Mouse (Mus musculus) forebrain, embryonic 10.5 days (tissue): ENCODE results near the gene Gcc2. TPM values are rescaled to one million over a fixed set of nuclear protein-coding genes. Genes with fewer than 3 reads are reported as not detected.
A peak's percentile ranks its signal among the peaks of the same experiment; 100 is the strongest.
"Not testable (repeated sequence)": the region's sequence is repeated elsewhere in the genome, so short reads cannot be mapped to it uniquely, and the experiment has no call there.

Experiments
- DNase-seq: peaks from one replicate; pipeline ENCODE4 v3.0.0-alpha.2; 2017; ENCODE audit warnings: low spot score; ENCODE audit errors: extremely low spot score
- H3K27ac ChIP-seq: fragments of 300-500 bp; sonication (generic); 2 replicates; pipeline ENCODE4 v1.5.1; 2016; ENCODE audit warnings: mild to moderate bottlenecking
- H3K27me3 ChIP-seq: fragments of 300-500 bp; sonication (generic); 2 replicates; pipeline ENCODE4 v1.6.1; 2016; ENCODE audit warnings: mild to moderate bottlenecking; ENCODE audit not compliant: poor library complexity, severe bottlenecking
- H3K36me3 ChIP-seq: fragments of 300-500 bp; sonication (generic); replicated peaks from 2 replicates; pipeline ENCODE4 v1.6.1; 2016; ENCODE audit warnings: mild to moderate bottlenecking, moderate library complexity
- H3K4me1 ChIP-seq: fragments of 300-500 bp; sonication (generic); 2 replicates; pipeline ENCODE4 v1.6.1; 2016
- H3K4me3 ChIP-seq: fragments of 300-500 bp; sonication (generic); 2 replicates; pipeline ENCODE4 v1.5.1; 2016; ENCODE audit warnings: mild to moderate bottlenecking, moderate library complexity
- H3K9me3 ChIP-seq: fragments of 300-500 bp; sonication (generic); 2 replicates; pipeline ENCODE4 v1.6.1; 2016; ENCODE audit warnings: mild to moderate bottlenecking, moderate library complexity
- WGBS: fragments of 180-500 bp; shearing (Covaris S2); methylation state at CpG from one replicate; pipeline ENCODE4 v1.1.7; 2016; 5-methylcytosine and 5-hydroxymethylcytosine counted together
- polyA plus RNA-seq: library from polyadenylated mRNA; unstranded; fragments of >200 nt; fragmentation: Nextera tagmentation; extraction: Ambion mirVana; gene quantifications from 2 replicates; pipeline ENCODE4 v1.2.1, GENCODE M21; 2016

The Gcc2 gene
- polyA plus RNA-seq, 1 experiment from 2014 or later = 52.5 TPM

DNA sequence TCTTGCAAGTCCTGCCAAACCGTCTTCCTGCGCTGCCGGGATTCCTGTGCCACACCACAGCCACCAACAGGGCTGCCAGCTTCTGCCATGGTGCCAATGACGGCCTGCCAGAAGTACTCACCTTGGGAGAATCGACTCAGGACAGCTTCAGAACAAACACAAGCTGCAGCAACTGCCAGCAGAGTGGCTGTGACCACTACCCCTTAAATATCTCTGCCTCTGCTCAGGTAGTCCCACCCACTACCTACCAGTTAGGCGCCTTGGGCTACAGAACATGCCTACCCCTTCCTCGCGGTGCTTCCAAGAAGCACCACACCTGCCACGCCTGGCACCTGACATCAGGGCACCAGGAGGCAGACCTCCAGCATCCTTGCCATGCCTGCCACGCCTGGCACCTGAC is 18.7 kb upstream of the Gcc2 start, which contains the start of gene Gm4981:
Gene Gm4981, minus strand, starts transcription at position 89 of the 400 bp plus-strand sequence.
- 89% methylated on average over 10 of the region's 10 CpGs for WGBS
- H3K36me3 ChIP-seq = no peaks in the 10 kb centered on the region
- peaks cover 52% of the 10 kb centered on the region for H3K9me3 ChIP-seq
- no peak for DNase-seq
- no peaks in the 10 kb centered on the region for H3K4me1 ChIP-seq
- no peak within 1 kb of the TSS for H3K27ac ChIP-seq
- no peaks in the 10 kb centered on the region for H3K27me3 ChIP-seq
- no peak within 1 kb of the TSS for H3K4me3 ChIP-seq

DNA sequence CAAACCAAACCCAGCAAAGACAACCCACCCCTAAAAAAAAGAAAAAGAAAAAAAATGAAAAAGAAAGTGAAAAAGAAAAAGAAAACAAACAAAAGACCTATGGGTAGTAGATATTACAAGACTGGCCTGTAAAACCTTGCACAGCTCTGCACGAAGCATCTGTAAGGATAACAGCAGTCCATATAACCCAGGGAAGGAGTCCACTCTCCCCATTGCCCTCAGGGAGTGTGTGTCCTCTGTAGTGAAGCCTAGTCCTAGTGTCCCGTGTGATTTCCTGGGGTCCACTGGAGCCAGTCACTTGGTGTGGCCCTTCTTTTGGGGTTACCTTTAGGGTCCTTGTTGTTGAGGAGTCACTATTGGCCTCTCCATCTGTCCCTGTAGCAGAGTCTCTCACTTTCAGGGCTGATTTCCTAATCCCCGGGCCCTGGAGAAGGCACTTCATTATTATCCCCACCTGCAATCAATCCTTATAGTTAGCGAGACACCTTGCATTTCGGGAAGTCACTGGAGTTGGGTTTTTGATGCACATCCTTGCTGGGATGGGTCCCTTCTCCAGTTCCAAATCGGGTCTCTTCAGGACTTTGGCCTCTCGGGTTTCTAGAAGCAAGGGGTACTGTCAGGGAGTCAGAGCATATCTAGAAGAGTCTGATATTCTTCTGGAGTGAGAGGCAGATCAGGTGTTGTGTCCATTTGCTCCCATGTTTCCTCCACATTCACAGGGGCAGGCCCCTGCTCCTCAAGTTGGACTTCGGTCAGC is 16.1 kb upstream of the Gcc2 start:
- H3K4me3 ChIP-seq, H3K4me1 ChIP-seq, H3K27ac ChIP-seq, H3K27me3 ChIP-seq, H3K36me3 ChIP-seq: not testable (repeated sequence)
- peak; percentile 55 for DNase-seq
- 88% methylated on average over 8 of the region's 8 CpGs for WGBS
- peaks cover 38% of the 10 kb centered on the region for H3K9me3 ChIP-seq

DNA sequence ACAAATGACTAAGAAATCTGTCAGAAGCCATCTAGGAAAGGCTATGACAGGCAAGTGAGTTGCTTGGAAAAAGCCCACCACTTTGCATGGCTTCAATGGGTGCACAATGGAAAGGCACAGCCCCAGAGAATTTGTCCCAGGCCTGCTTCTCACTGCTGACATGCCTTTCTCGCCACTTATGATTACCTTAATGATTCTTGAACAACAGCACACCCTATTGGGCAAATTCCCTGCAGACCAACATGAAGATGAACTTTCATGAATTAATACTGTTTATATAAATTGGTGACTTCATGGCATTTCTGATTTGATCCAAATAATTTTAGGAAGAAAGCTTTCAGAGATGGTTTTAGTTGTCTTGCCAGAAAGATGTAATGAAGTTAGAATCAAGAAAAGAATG is 5.8 kb upstream of the Gcc2 start:
- WGBS = 33% methylated on average over 1 of the region's 1 CpGs
- H3K4me1 ChIP-seq = peaks cover 1% of the 10 kb centered on the region
- no peak overlapping the region for H3K27ac ChIP-seq
- H3K36me3 ChIP-seq = no peaks in the 10 kb centered on the region
- no peaks in the 10 kb centered on the region for H3K27me3 ChIP-seq
- no peak overlapping the region for H3K4me3 ChIP-seq
- DNase-seq = no peak
- no peaks in the 10 kb centered on the region for H3K9me3 ChIP-seq

DNA sequence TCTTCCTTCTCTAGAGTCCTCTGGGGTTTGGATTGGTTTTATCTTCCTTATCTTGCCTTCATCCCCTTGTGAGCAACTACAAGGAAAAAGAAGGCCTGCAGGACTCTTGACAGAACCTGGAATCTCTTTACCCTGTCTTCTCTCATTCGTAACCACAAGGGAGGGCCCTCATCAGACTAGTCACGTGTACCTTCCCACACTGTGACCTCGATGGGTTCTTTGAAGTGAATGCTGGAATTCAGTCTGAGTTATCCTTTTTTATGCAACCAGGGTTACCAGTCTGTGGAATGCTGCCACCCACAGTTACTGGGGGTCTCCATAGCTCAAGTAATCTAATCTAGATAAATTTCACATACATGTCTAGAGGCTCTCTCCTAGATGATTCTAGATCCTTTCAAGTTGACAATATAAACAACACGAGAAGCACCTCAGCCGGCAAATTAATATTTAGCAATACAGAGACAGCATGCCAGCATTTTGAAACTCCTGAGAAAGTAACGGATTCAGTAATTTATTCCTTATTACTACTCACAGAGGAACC is 592 bp upstream of the Gcc2 start:
- Histone ChIP-seq H3K27me3 (no peaks in the 10 kb centered on the region), H3K36me3 (peaks cover 18% of the 10 kb centered on the region), H3K4me3 (peak overlapping the region; percentile 89), H3K27ac (peak overlapping the region; percentile 92; the same call in 1 of the 2 replicates), H3K4me1 (peaks cover 14% of the 10 kb centered on the region), H3K9me3 (no peaks in the 10 kb centered on the region)
- 50% methylated on average over 6 of the region's 6 CpGs for WGBS
- no peak for DNase-seq

DNA sequence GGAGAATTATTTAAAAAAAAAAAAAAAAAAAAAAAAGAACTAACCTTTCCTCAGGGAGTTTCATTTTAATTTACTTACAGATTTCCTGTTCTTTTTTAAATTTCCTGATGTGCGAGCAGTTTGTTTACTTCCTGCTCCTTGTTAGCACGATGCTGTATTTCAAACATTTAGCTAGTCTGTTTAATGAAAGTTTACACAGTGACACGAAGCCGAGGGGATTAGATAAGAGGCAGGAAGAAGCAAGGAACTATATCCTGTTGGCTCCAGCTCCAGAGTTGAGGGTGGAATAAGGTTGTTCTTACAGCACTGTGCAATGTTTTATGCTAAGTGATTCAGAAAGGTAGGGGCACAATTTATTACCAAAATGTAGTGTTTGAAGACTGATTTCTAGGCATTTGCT is 657 bp downstream of the Gcc2 start:
- DNase-seq = no peak
- WGBS = 20% methylated on average over 4 of the region's 4 CpGs

DNA sequence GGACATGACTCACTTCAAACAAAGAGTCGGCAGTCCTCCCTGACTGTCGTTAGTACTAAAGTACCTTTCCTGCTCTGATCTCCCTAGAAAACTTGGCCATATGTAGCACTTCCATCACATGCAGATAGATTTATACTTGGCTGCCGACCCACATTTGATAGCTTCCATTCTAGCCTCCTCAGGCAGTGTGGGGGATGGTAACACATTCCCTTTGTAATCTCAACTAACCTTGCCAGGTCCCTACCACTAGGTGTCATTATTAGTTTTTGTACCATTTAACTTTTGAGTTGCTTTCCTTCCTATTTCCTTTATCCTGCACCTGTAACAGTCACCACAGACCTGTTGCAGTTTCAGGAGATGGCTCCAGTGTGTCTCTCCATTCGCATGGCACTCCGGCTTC is 3.2 kb downstream of the Gcc2 start:
- no peaks in the 10 kb centered on the region for H3K9me3 ChIP-seq
- H3K4me1 ChIP-seq = peaks cover 14% of the 10 kb centered on the region
- no peak for DNase-seq
- peaks cover 52% of the 10 kb centered on the region for H3K36me3 ChIP-seq
- H3K27me3 ChIP-seq = no peaks in the 10 kb centered on the region
- no peak overlapping the region for H3K27ac ChIP-seq
- H3K4me3 ChIP-seq = no peak overlapping the region
- 82% methylated on average over 5 of the region's 5 CpGs for WGBS

More for the DNA sequence above, 657 bp downstream of the Gcc2 start:
- Histone ChIP-seq H3K4me3 (peak overlapping the region; percentile 89), H3K36me3 (peaks cover 30% of the 10 kb centered on the region), H3K4me1 (peaks cover 14% of the 10 kb centered on the region), H3K27me3 (no peaks in the 10 kb centered on the region), H3K27ac (peak overlapping the region; percentile 92), H3K9me3 (no peaks in the 10 kb centered on the region)

DNA sequence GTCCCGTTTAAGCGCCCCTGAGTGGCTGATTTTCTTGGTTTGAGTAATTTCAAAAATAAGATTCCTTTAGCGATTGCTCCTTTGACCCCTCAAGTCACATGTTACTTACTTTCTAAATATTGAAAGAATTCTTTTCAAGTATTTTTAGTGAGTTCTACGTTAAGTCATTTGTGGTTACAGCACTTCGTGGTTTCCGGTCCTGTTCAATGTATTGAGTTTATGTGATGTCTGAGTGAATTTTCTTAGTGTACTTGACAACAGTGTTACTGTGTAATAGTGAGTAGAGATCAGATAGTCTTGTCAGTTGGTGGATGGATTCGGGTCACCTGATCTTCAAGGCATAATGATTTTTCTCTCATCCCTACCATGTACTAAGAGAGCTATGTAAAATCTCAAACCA is 26.9 kb downstream of the Gcc2 start:
- Histone ChIP-seq H3K27ac (no peak overlapping the region), H3K4me3 (no peak overlapping the region), H3K4me1 (no peaks in the 10 kb centered on the region), H3K9me3 (no peaks in the 10 kb centered on the region), H3K27me3 (no peaks in the 10 kb centered on the region), H3K36me3 (peaks cover 82% of the 10 kb centered on the region)
- 91% methylated on average over 7 of the region's 7 CpGs for WGBS
- no peak for DNase-seq

DNA sequence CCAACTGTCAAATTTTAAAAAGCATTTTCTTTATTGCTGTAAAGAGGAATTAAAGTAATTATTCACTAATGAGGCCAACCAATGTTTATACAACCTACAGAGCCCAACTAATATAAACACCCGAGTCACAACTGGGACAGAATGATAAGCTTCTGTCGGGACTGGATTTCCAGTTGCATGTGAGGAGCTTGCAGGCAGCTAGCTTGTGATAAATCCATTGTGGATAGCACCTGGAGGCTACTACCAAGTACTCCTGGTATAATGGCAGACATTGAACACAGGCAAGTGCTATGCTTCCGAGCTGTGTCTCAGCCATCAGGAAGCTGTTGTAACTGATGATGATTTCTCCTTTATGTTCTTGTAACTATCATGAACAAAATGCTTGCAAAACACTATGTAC is 35.4 kb downstream of the Gcc2 start:
- WGBS = 88% methylated on average over 3 of the region's 3 CpGs
- H3K36me3 ChIP-seq = peaks cover 99% of the 10 kb centered on the region
- no peak for DNase-seq

DNA sequence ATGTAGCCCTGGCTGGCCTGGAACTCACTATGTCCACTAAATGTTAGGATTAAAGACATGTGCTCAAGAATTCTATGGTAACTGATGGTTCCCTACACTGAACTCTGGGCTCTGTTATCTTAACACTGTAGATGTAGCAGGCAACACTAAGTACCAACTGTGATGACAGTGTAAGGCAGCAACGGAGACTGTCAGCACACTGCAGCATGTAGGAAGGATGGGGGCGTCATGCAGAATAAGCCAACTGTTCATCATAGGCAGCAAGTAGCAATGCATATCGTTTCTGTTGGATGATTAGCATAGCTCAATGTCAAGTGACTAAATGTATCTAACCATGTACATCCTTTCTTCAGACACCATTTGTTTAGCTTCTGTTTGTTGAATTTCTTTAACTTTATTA is 38.9 kb downstream of the Gcc2 start:
- Histone ChIP-seq H3K27me3 (no peaks in the 10 kb centered on the region), H3K4me3 (no peak overlapping the region), H3K36me3 (peaks cover 99% of the 10 kb centered on the region), H3K9me3 (no peaks in the 10 kb centered on the region), H3K27ac (no peak overlapping the region), H3K4me1 (no peaks in the 10 kb centered on the region)
- no peak for DNase-seq
- 93% methylated on average over 3 of the region's 3 CpGs for WGBS

More for the DNA sequence above, 35.4 kb downstream of the Gcc2 start:
- Histone ChIP-seq H3K27me3 (no peaks in the 10 kb centered on the region), H3K4me1 (no peaks in the 10 kb centered on the region), H3K27ac (no peak overlapping the region), H3K9me3 (no peaks in the 10 kb centered on the region), H3K4me3 (no peak overlapping the region)

DNA sequence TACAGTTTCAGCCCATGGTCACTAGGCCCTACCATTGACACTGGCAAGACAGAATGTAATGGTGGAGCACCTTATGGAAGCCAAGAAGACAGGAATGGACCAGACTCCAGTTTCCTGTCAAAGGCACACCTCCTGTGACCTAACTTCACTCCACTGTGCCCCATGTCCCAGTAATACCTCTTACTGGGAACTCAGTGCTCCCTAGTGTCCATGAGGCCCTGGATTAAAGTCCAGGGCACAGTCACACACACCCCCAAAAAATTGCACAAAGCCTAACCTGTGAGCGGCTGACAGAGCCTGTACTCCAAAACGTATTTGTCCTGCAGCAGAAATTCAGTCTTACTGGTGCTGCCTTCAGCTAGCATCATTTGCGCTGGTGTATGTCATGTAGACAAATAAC is 40.3 kb downstream of the Gcc2 start:
- H3K4me3 ChIP-seq = no peak overlapping the region
- no peak for DNase-seq
- H3K27ac ChIP-seq = no peak overlapping the region
- H3K36me3 ChIP-seq = peaks cover 99% of the 10 kb centered on the region
- WGBS = 96% methylated on average over 3 of the region's 3 CpGs
- H3K4me1 ChIP-seq = no peaks in the 10 kb centered on the region
- H3K27me3 ChIP-seq = no peaks in the 10 kb centered on the region
- no peaks in the 10 kb centered on the region for H3K9me3 ChIP-seq

DNA sequence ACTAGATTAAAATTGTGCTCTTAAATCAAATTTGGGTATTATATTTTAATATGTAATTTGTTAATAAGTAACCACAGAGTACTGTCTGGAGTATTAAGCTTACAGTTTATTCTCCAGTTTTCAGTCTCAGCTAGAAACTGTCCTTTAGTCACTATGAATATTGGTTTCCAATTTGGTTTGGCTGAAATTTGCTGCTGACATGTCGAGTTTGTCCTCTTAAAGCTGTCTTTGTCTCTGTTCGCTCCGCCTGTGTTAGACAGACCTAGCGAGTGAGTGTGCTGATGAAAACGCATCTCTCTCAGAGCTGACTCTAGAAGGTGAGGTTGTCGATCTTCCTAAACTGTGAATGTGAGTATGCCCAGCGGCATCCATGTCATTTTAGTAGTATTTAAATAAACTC is 49.7 kb downstream of the Gcc2 start:
- DNase-seq = no peak
- H3K36me3 ChIP-seq = peaks cover 70% of the 10 kb centered on the region
- H3K4me3 ChIP-seq = no peak overlapping the region
- no peaks in the 10 kb centered on the region for H3K4me1 ChIP-seq
- H3K27ac ChIP-seq = no peak overlapping the region
- WGBS = 94% methylated on average over 7 of the region's 7 CpGs
- H3K27me3 ChIP-seq = no peaks in the 10 kb centered on the region
- H3K9me3 ChIP-seq = no peaks in the 10 kb centered on the region

DNA sequence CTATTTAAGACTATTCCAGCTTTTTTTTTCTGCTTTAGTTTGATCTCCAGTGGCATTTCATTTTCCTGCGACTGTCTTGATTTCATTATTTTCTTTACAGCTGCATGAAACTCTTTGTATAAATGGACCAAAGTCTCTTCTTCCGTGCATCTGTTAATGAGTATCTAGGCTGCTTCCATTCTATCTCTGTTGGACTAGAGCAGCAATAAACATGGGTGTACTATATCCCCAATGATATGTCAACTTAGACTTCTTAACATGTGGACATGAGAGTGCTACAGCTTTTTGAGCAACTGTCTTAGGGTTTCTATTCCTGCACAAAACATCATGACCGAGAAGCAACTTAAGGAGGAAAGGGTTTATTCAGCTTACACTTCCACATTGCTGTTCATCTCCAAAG is 51.6 kb downstream of the Gcc2 start:
- no peak for DNase-seq
- H3K36me3 ChIP-seq = peaks cover 65% of the 10 kb centered on the region
- H3K27ac ChIP-seq = no peak overlapping the region
- H3K27me3 ChIP-seq = no peaks in the 10 kb centered on the region
- H3K9me3 ChIP-seq = no peaks in the 10 kb centered on the region
- WGBS = 95% methylated on average over 3 of the region's 3 CpGs
- no peak overlapping the region for H3K4me3 ChIP-seq
- H3K4me1 ChIP-seq = no peaks in the 10 kb centered on the region

DNA sequence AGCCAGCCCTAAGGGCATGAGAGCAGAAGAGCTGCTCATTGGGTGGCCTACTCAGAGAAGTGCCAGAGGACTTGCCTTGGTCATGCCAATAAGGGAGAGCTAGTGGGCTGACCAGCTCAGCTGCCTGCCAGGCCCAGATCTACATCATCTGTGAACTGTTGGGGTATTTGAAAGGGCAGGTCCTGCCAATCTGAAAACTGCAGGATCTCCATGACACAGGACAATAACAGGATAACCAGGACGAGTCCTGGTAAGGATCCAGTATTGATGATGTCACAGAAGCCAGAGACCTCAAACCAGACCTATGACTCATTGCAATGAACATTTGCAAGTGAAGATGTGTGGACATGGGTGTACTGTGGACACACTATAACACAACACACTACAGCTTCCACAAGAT is 55.5 kb downstream of the Gcc2 start:
- H3K27me3 ChIP-seq = no peaks in the 10 kb centered on the region
- peaks cover 50% of the 10 kb centered on the region for H3K36me3 ChIP-seq
- no peak overlapping the region for H3K27ac ChIP-seq
- H3K9me3 ChIP-seq = peaks cover 7% of the 10 kb centered on the region
- WGBS = 78% methylated on average over 1 of the region's 1 CpGs
- H3K4me1 ChIP-seq = no peaks in the 10 kb centered on the region
- no peak for DNase-seq
- no peak overlapping the region for H3K4me3 ChIP-seq
